15 mouse cellular contexts compared by ENCODE assay signal in genomic region chr8:121971488-121972058, GRCm38 (mm10). TPM values are rescaled to one million over a fixed set of nuclear protein-coding genes. Genes with fewer than 3 reads are reported as not detected.
DNase-seq lines count a peak whose midpoint lies in the region; ATAC-seq and TF ChIP-seq lines count a peak whose summit lies in the region.
"Had no signal": no experiment of that assay in that cellular context is flagged by ENCODE, and none has a peak within 500 bp of the region (broad histone marks: within the 10 kb centered on the region; RNA-seq: fewer than 3 reads in every experiment).

No protein-coding gene starts in this region.

- TF ChIP-seq CTCF in liver, postnatal 0 days (IDR thresholded peaks at IDR 0.05; ENCODE audit: low read depth): no peak
- no peak for TF ChIP-seq CTCF in gastrocnemius, adult 2 months (IDR thresholded peaks at IDR 0.05)

- H3K4me1 ChIP-seq in liver, postnatal 0 days (ENCODE audit: insufficient read depth): peaks cover 13% of the 10 kb centered on the region
- peaks cover 38% of the 10 kb centered on the region for H3K4me1 ChIP-seq in liver, embryonic 12.5 days
- H3K4me1 ChIP-seq in midbrain, embryonic 16.5 days (ENCODE audit: control insufficient read depth, insufficient read depth, low read length): peaks cover 28% of the 10 kb centered on the region

- peaks cover 31% of the 10 kb centered on the region for H3K36me3 ChIP-seq in liver, postnatal 0 days (replicated peaks; ENCODE audit: insufficient read depth, low read length)
- peaks cover 38% of the 10 kb centered on the region for H3K36me3 ChIP-seq in liver, embryonic 12.5 days
- peaks cover 17% of the 10 kb centered on the region for H3K36me3 ChIP-seq in midbrain, embryonic 16.5 days (ENCODE audit: control insufficient read depth, insufficient read depth, low read length)

- no peak for ATAC-seq in liver, postnatal 0 days
- ATAC-seq in liver, embryonic 12.5 days: no peak
- peak; percentile 67 to 68 for ATAC-seq in hematopoietic stem cell, adult 5-6 weeks (replicated peaks in 1 of 2; ENCODE audit: insufficient read depth in 1 of 2, low FRiP score in 2 of 2, low TSS enrichment in 1 of 2, low read depth in 1 of 2, poor library complexity in 2 of 2, severe bottlenecking in 2 of 2)
- ATAC-seq in midbrain, embryonic 16.5 days: no peak

- TF ChIP-seq EP300 in liver, postnatal 0 days (IDR thresholded peaks at IDR 0.05; ENCODE audit: low read depth): no peak

- no peak overlapping the region for H3K27ac ChIP-seq in liver, postnatal 0 days (ENCODE audit: low read depth)
- H3K27ac ChIP-seq in liver, embryonic 12.5 days: no peak overlapping the region
- H3K27ac ChIP-seq in midbrain, embryonic 16.5 days (ENCODE audit: low read length): peak overlapping the region; percentile 58
- no peak overlapping the region for H3K27ac ChIP-seq in gastrocnemius, adult 2 months
- H3K27ac ChIP-seq: liver, embryonic 13.5 days had no signal

- H3K4me3 ChIP-seq in liver, postnatal 0 days (ENCODE audit: low read depth, low read length): no peak overlapping the region
- no peak overlapping the region for H3K4me3 ChIP-seq in liver, embryonic 12.5 days
- H3K4me3 ChIP-seq in midbrain, embryonic 16.5 days (ENCODE audit: low read depth, low read length): no peak overlapping the region
- H3K4me3 ChIP-seq in gastrocnemius, adult 2 months: no peak overlapping the region
- H3K4me3 ChIP-seq: liver, embryonic 13.5 days had no signal

- WGBS in liver, postnatal 0 days (ENCODE audit: insufficient replicate concordance): 57% methylated on average over 17 of the region's 17 CpGs
- 58% methylated on average over 17 of the region's 17 CpGs for WGBS in liver, embryonic 12.5 days (ENCODE audit: insufficient replicate concordance)
- 59% methylated on average over 17 of the region's 17 CpGs for WGBS in midbrain, embryonic 16.5 days

- peak overlapping the region; percentile 3; the same call in 1 of the 2 replicates for H3K4me2 ChIP-seq in liver, postnatal 0 days (ENCODE audit: low read depth, low read length)
- no peak overlapping the region for H3K4me2 ChIP-seq in liver, embryonic 12.5 days
- H3K4me2 ChIP-seq in midbrain, embryonic 16.5 days (ENCODE audit: low read length): no peak overlapping the region
- H3K4me2 ChIP-seq: liver, embryonic 13.5 days had no signal

- intact Hi-C loops in gastrocnemius, adult 2 months (cut with DNase I): loop anchor here (10.0 kb wide), 1 partner anchor 363 kb away; no protein-coding TSS in a partner anchor

- no peaks in the 10 kb centered on the region for H3K27me3 ChIP-seq in liver, postnatal 0 days (ENCODE audit: insufficient read depth, low read length)
- H3K27me3 ChIP-seq in liver, embryonic 12.5 days (replicated peaks): no peaks in the 10 kb centered on the region
- H3K27me3 ChIP-seq in midbrain, embryonic 16.5 days (ENCODE audit: control insufficient read depth, insufficient read depth, low read depth, low read length): no peaks in the 10 kb centered on the region
- H3K27me3 ChIP-seq: liver, embryonic 13.5 days had no signal

- H3K9ac ChIP-seq in liver, postnatal 0 days (replicated peaks): no peak overlapping the region
- no peak overlapping the region for H3K9ac ChIP-seq in liver, embryonic 12.5 days
- 0 out of 2 replicates have a peak overlapping the region, but pooled peaks have one; percentile 30 for H3K9ac ChIP-seq in midbrain, embryonic 16.5 days (ENCODE audit: low read depth, low read length)
- H3K9ac ChIP-seq: liver, embryonic 13.5 days had no signal

- DNase-seq in liver, postnatal 0 days: no peak
- DNase-seq in ZHBTc4 (ENCODE audit: low read depth, low spot score): peak; percentile 63
- DNase-seq in lung, postnatal 14 days: no peak
- DNase-seq in urinary bladder, postnatal 14 days (ENCODE audit: low spot score): no peak
- DNase-seq in gastrocnemius, adult 2 months: no peak
- DNase-seq: cerebellum, postnatal 36 days; heart, adult 18-20 months; heart, postnatal 4 days; kidney, postnatal 14 days; liver, embryonic 13.5 days; spleen, adult 18-20 months; thymus, adult 2 months had no signal

- H3K9me3 ChIP-seq in liver, postnatal 0 days (ENCODE audit: low read length): no peaks in the 10 kb centered on the region
- no peaks in the 10 kb centered on the region for H3K9me3 ChIP-seq in liver, embryonic 12.5 days (replicated peaks)
- no peaks in the 10 kb centered on the region for H3K9me3 ChIP-seq in midbrain, embryonic 16.5 days (replicated peaks; ENCODE audit: control insufficient read depth, low read length, poor library complexity, severe bottlenecking)
- H3K9me3 ChIP-seq: liver, embryonic 13.5 days had no signal

RNA-seq across cellular contexts. Expression of gene Banp, which starts 22.0 kb away (rescaled TPM):
- 7.6 and 7.9 TPM in 2 replicates for polyA plus RNA-seq in liver, postnatal 0 days (2015; fragmentation: Nextera tagmentation; extraction: Ambion mirVana)
- 22.4 and 25.4 TPM in 2 replicates for polyA plus RNA-seq in liver, embryonic 12.5 days (2016; fragmentation: Nextera tagmentation; extraction: Ambion mirVana)
- 19.8 and 25.3 TPM in 2 replicates for total RNA-seq in hematopoietic stem cell, adult 5-6 weeks (2017)
- polyA plus RNA-seq in midbrain, embryonic 16.5 days (2015; fragmentation: Nextera tagmentation; extraction: Ambion mirVana): 54.7 and 55.7 TPM in 2 replicates
- 10 to 100 TPM in 1 of 2 experiments, 1 to 10 TPM in 1; 8.8 to 18.7 TPM for total RNA-seq in gastrocnemius, adult 2 months (2021)

RNA-seq across cellular contexts. Expression of gene Car5a, which starts 26.9 kb away (rescaled TPM):
- 5.9 and 9.6 TPM in 2 replicates for polyA plus RNA-seq in liver, postnatal 0 days (2015; fragmentation: Nextera tagmentation; extraction: Ambion mirVana)
- polyA plus RNA-seq in liver, embryonic 12.5 days (2016; fragmentation: Nextera tagmentation; extraction: Ambion mirVana): 0.69 and 0.85 TPM in 2 replicates
- not detected in 2 replicates for total RNA-seq in hematopoietic stem cell, adult 5-6 weeks (2017)
- polyA plus RNA-seq in midbrain, embryonic 16.5 days (2015; fragmentation: Nextera tagmentation; extraction: Ambion mirVana): 0.55 and 0.60 TPM in 2 replicates
- not detected for total RNA-seq in gastrocnemius, adult 2 months (2021)
- total RNA-seq: heart, adult 18-20 months; heart, postnatal 4 days had no signal
- polyA plus RNA-seq: thymus, adult 2 months had no signal

Comparison
In these comparisons a context has a peak if more than half of its experiments do, and no peak if none do; other contexts are left out.
1. ATAC-seq: peak in hematopoietic stem cell, adult 5-6 weeks (2 of 2); none in liver, postnatal 0 days (single experiment), liver, embryonic 12.5 days (single experiment) and midbrain, embryonic 16.5 days (single experiment).